Mouse (Mus musculus): ENCODE data around the gene Map2k3.
"Not testable (repeated sequence)": the region's sequence is repeated elsewhere in the genome, so short reads cannot be mapped to it uniquely, and the experiment has no call there.

The Map2k3 gene

DNA sequence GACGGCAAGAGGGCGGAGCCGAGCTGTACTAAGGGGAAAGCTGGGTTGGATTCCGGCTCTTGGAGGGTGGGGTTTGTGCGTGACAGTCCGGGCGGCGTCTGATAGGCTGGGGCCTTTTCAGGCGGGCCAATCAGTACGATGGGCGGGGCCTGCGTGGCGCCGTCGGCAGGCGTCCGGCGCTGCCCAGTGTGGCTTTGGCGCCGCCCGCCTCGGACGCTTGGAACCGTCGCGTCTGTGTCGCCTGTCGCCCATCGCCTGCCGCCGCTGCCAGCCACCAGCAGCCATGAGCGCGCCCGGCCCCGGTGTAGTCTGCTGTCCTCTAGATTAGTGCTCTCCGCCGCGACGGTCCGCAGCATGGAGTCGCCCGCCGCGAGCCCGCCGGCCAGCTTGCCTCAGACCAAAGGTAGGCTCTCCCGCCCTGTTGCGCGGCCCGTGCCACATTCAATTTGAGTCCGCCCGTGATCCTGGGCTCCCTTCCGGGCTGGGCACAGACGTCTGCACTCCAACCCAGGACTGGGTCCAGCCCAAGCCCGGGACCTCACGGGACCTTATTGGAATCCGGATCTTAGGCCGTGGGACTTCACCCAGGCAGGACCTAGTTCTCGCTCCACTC is at the start of gene Map2k3:
TSS of gene Map2k3 (plus strand) at position 165 of the 613 bp plus-strand sequence.
- peak; percentile 90 for DNase-seq (ENCODE audit: extremely low spot score, low spot score)

DNA sequence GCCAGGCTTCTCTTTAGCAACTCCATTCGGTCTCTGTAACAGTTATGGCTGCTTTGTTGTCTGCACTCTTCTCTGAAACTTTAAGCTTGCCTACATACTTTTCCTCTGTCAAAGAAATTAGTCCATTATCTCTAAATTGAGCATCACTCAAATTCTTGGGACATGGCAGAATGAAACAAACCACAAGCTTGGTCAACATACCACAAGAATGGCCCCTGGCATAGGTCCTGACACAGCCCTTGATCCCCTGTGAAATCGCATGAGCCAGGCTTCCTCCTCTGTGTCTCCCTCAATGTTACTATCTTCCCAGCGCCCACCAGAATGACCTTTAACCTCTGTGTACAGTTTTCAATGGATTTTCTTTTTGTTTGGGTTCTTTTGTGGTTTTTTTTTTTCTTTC is 49.4 kb upstream of the Map2k3 start:
- DNase-seq (ENCODE audit: extremely low spot score, low spot score) = no peak

DNA sequence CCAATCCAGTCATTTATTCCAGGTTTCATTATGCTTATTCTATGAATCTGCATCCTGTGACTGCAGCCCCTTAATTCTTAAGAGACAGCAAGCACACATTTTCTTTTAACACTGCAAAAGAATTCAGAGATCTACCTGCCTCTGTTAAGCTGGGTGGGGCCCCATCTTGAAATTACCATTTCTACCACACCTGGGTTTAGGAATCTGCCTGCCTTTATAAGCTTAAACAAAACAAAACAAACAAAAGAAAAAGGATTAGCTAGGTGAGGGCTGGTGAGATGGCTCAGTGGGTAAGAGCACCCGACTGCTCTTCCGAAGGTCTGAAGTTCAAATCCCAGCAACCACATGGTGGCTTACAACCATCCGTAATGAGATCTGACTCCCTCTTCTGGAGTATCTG is 44.8 kb upstream of the Map2k3 start:
- DNase-seq (ENCODE audit: extremely low spot score, low spot score) = not testable (repeated sequence)

DNA sequence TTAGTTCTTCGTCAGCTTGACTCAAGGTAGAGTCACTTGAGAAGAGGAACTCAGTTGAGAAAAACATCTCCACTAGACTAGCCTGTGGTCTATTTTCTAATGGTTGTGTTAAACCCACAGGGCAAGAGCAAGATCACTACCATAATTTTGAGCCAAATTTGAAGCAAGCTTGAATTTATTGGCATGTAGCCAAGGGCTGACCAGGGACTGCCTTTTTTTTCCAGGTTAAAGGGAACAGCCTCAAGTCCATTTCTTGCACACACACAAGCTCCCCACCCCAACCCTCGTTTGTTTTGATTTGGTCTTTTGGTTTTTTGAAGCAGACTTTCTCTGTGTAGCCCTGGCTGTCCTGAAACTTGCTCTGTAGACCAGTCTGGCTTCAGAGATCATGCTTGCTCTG is 42.0 kb upstream of the Map2k3 start:
- no peak for DNase-seq (ENCODE audit: extremely low spot score, low spot score)

DNA sequence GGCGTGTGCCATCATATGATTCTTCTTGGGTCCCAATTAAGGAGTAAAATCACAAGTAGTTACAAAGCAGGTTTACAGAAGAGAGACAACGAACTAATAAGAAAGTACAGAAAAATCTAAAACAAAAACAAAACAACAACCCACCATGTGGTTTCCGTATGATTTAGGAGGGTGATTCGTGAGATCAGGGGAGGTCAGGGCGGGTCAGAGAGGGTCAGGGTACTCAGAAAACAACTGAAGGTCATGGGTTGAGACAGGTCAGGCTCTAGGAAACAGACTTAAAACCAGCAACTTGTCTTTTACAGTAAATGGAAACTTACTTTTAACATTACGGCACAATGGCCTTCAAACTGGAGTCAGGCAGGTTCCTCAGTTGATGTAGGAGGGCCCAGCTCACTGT is 41.5 kb upstream of the Map2k3 start:
- no peak for DNase-seq (ENCODE audit: extremely low spot score, low spot score)

DNA sequence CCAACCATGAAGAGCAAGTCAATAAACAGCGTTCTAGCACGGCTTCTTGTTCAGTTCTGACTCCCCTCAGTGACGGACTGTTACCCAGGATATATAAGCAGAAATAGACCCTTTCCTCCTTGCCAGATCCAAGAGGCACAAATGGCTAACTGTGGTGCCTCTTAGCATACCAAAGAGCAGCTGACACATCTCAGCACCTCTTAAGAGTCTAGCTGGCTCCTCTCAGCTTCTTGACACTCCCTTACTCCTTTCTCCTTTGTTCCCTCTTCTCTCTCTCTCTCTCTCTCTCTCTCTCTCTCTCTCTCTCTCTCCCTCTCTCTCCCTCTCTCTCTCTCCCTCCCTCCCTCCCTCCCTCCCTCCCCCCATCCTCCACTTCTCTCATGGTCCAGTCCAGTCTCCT is 41.1 kb upstream of the Map2k3 start:
- no peak for DNase-seq (ENCODE audit: extremely low spot score, low spot score)

DNA sequence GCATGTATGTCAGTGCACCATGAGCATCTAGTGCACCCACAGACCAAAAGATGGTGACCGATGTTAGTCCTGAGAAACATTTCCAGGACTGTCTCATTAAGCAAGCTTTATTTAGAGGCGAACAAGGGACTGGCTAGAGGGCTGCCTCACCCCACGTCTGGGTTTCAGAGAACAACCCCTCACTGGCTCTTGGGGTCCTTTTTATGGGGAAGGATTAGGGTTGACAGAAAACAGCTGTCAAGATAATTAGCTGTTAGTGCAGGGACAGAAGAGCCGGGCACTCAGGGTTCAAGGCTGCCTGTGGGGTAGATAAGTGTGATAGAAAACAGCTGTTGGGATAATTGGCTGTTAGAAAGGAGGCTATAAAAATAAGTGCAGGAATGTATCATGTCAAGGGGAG is 35.9 kb upstream of the Map2k3 start:
- DNase-seq (ENCODE audit: extremely low spot score, low spot score) = no peak

DNA sequence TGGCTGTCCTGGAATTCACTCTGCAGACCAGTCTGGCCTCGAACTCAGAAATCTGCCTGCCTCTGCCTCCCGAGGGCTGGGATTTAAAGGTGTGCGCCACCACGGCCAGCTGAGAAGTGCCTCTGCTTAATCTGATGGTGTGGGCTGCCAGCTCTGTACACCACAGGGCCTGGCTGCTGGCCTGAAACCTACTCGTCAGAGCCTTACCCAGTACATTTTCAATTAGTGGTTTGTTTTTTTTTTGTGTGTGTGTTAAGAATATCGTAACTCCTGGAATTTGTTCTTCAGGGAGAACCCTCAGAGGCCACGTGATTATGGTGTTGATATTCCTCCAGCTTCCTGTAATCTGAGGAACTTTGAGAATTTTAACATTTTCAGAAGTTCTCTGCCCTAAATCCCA is 29.8 kb upstream of the Map2k3 start:
- no peak for DNase-seq (ENCODE audit: extremely low spot score, low spot score)

DNA sequence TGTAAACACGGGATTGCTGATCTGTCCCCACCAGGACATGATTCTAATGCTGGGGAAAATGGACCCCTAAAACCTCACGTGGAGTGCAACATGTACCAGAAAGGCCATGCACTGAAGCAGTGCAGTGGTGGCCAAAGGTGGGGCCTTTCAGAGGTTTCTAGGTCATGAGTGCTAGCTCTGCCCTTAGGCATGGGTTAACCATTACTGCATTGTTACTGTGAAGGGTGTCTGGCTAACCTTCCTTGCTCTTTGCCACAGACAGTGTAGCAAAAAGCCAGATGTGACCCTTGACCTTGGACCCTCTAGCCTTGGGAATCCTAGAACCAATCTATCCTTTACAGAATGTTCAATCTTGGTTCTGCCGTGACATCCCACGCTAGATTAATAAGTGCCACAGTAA is 29.3 kb upstream of the Map2k3 start:
- DNase-seq (ENCODE audit: extremely low spot score, low spot score) = no peak

DNA sequence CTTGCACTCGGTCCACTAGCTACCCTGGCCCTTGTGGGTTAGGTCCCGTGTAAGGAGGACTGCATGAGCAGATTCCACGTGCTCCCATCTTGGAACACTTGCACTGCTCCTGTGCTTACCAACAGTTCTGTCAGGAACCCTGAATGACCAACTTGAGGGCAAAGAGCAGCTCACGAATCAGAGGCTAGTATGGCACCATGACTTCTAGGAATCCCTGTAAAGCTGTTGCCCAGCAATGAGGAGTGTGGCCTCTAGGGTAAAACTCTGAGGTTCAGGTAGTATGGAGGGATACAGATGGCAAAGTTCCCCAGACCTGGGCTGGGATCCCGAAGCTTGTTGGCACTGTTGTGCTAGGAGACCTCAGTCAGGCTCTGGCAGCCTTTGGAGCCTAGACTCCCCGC is 28.2 kb upstream of the Map2k3 start:
- DNase-seq (ENCODE audit: extremely low spot score, low spot score) = no peak

DNA sequence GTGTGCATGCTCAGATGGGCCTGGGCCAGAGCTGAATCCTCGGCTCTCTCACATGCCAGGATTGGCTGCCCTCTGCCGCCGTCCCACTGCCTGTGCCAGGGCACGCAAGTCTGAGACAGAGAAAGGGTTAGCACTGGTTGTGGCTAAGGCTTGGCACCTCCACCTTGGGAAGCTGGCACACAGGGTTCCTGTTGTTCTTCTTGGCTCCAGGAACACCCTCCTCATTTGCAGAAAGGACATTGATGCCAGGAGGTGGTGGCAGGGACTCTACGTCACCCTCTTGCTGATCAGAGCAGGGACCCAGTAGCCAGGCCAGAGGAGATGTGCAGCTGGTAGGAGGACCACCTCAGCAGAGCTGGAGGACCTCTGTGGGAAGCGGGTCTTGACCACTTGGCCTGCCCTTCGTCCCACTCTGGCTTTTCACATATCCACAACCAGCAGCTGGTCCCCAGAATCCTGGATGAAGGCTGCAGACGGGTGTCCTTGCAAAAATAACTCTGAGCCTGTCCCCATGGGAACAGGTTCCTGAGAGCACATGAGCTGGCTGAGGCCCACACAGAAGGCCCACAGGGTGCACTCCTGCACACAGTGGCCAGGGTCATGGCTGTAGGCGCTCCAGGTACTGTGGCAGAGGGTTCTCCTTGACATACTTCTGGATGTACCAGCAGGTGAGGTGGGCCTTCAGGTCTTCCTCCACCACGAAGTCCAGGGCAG is 26.3 kb upstream of the Map2k3 start:
- DNase-seq (ENCODE audit: extremely low spot score, low spot score) = no peak

DNA sequence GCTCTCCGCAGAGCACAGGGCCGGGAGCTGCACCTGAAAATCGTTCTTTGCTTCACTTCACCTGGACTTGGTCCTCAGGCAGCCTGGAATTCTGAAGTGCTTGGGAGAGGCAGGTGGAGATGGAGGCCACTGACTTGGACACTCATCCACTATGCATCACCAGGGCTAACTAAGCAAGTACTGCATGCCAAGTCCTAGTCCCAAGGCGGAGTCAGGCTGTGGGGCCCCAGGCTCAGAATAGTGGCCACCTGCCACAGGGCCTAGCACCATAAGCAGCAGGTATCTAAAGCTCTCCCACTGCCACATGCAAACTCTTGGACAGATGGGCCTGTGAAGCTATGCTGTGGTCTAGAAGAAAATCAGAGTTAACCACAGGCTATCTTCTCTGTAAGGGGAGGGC is 25.4 kb upstream of the Map2k3 start:
- DNase-seq (ENCODE audit: extremely low spot score, low spot score) = no peak

DNA sequence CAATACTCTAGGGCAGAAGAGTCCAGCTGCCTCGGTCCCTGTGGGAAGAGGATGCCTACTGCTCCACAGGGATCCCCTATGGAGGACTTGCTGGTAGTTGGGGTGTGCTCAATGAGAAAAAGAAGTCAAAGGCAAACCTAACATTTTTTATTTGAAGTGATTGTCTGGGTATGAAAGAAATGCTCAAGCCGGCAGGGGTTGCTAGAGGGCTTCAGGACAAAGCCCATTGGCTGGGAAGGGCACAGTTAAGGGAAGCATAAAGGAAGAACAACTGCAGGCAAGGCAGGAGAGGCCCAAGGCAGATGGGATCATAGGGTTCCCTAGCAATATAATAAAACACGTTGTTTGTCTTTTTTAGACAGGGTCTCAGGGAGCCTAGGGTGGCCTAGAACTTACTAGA is 23.8 kb upstream of the Map2k3 start:
- no peak for DNase-seq (ENCODE audit: extremely low spot score, low spot score)

DNA sequence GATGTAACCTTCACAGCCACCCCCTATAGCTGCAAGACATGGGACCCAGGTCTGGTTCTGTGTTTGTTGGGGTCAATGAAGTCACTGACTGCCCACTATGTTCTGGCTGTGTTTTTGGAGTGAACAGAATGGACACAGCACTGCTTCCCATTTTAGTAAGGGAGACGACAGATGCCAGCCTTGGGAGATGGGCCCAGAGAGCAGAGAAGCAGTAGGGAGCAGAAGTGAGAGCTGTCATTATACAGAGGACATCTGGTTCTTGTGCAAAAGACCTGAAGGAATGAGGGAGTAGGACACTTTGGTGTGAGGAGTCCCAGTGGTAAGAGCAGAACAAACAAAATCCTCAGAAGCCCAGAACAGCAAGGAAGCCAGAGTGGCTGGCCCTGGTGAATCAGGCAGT is 22.2 kb upstream of the Map2k3 start:
- no peak for DNase-seq (ENCODE audit: extremely low spot score, low spot score)

DNA sequence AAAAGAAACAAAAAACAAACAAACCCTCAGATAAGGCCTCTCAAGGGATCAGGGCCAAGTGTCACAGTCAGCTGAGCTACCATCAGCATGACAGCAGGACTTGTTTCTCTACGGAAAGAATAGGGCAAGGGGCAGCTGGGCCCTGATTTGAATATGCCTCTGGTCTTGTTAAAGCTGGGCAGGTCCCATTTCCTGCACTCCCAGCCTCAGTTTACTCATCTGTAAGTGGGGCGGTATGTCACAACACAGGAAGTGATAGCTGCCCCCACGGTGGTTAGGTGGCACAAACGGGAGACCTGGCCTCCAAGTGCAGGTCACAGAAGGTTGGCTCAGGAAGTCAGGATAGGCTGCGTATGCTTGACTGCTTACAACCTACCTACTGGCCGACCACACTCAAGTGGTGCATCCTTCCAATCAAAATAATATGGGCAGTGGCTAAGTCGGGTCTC is 19.3 kb upstream of the Map2k3 start:
- DNase-seq (ENCODE audit: extremely low spot score, low spot score) = no peak

DNA sequence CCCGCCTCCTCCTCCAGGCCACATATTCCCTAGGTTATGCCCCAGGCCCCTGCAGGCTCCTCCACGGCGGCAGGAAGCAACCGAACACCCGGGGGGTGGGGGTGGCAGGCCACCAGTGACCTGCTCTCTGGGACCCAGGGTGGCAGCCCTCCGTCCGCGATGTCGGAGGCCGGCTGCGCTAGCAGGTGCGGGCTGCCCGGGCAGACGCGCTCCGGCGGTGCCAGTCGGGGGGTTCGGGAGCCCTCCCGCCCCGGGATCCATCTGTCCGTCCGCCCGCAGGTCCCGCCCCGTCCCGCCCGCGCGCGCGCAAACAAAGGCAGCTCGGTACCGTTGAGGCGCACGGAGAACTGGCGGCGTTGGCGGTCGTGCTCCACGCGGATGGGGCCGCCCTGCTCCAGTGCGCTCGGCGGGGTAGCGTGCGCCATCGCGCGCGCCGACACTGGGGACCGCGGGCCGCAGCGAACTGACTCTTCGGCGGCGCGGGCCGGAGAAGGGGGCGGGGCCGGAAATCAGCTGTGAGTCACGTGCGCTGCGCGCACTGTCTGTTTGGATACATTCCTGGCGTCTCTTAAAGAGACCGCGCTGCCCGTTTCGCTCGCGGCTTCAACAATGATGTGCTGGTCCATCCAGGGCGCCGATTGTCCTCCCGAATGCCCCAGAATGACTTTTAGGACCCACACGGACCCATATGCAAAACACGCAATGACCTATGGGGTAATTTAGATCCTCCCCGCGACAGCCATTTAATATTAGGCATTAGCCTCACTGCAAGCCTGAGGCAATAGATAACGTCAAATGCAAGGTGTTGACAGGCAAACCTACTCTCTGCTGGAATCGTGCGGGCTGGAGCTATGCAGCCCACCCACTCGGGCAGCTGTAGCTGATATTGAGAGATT is 18.3 kb upstream of the Map2k3 start:
- peak; percentile 94 for DNase-seq (ENCODE audit: extremely low spot score, low spot score)

DNA sequence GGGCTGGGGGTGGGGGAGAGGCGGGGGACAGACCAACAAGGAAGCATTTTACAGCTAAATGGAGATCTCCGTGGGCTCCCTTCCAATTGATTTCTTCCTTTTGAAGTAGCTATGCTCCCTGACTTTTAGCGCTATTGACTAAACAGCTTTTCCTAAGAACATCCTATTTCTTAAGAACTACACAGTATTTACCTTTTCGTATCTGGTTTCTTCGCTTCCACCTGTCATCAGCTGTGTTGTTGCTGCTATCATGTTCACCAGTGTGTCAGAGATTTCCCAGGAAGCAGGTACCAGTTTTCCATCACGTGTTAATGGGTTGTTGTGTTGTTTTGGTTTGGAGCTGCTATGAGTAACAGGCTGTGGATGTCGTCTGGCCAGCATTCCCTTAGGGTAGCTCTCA is 17.3 kb upstream of the Map2k3 start, which contains the start of gene Natd1:
TSS of gene Natd1 (minus strand) at position 260 of the 400 bp plus-strand sequence.
- no peak for DNase-seq (ENCODE audit: extremely low spot score, low spot score)

DNA sequence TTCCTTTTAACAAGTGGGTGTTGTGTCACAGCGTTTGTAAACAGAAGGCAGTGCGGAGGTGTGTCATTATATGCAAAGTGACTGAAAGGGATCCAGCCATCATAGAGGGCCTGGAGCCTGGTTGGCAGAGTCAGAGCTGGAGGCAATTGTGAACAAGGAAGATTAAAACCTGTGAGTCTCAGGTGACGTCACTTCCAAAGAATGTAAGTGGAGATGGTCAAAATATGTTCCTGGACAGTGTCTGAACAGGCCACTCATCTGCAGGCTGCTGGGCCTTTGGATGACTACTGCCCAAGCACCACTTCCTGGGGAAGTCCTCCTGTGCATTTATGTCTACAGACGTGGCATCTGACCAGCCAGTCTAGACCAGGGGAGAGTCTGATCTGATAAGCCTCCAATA is 16.6 kb upstream of the Map2k3 start:
- no peak for DNase-seq (ENCODE audit: extremely low spot score, low spot score)

DNA sequence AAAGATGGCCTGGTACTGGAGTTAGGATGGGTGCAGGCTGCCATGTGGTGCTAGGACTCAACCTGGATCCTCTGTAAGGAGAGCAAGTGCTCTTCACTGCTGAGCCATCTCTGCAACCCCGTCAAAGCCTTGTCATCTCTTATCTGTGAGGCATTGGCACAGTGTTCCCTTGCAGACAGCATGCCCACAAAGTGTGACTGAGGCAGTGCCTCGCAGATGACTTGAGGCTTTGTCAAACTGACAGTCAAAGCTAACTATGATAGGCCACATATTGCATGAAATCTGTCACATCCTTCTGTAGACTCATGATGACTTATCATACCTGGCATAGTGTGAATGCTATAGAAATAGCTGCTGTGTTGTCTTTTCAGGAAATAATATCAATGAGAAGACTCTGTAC is 11.8 kb upstream of the Map2k3 start:
- DNase-seq (ENCODE audit: extremely low spot score, low spot score) = no peak

DNA sequence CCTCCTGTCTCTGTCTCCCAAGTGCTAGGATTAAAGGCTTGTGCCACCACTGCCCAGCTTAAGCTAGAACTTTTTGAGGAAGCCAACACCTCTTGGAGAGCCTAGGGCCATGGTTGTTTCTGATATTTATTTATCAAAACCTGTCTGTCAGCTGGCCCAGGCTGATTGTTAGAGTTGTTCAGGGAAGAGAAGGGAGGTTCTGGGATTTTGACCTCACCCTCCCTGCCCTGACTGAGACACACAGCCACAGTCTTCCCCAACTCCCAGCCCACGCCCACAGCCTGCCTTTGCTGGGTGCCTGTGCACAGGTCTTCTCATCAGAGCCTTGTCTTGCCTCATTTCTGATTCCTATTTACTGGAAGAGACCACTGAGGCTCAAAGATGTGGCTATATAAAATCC is 9.6 kb upstream of the Map2k3 start:
- no peak for DNase-seq (ENCODE audit: extremely low spot score, low spot score)

DNA sequence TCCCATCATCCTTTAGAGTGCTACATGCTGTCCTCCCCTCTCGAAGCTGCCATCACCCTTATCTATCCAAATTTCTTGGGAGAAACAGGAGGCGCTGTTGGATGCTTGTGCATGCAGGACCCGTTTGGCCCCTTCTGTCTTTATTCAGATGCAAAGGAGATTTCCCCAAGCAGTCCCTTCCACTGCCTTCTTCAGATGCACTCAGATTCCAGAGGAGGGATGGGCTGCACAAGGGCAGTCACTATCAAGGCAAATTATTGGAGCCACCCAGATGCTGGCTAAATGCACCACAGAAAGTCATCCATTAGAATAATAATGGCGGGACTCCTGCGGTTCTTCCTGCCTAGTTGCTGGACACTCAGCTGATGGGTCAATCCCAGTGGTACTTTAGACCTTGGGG is 8.9 kb upstream of the Map2k3 start:
- no peak for DNase-seq (ENCODE audit: extremely low spot score, low spot score)

DNA sequence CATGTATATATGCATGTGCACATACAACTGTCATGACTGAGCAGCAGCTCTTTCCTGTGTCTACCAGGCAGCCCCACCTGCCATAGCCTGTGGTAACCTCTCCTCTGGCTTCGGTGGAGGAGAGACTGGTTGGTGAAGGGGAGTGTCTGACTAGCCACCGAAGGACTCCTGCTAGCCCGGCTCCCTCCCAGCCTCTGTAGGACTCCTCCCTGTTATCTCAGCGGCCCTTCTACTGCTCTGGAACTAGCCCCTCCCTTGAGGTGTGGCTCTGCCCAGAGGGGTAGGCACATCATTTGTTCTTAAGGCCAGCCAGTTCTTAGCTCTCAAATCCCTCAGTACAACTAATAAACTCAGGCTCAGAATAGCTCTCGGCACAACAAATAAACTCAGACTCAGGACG is 7.3 kb upstream of the Map2k3 start:
- DNase-seq (ENCODE audit: extremely low spot score, low spot score) = no peak

All from neural tube, embryonic 10.5 days (tissue).